Mouse (Mus musculus) heart, embryonic 16.5 days (tissue): ENCODE results near the gene Eci1. TPM values are rescaled to one million over a fixed set of nuclear protein-coding genes. Genes with fewer than 3 reads are reported as not detected.
"Not testable (repeated sequence)": the region's sequence is repeated elsewhere in the genome, so short reads cannot be mapped to it uniquely, and the experiment has no call there.

Source experiments
- ATAC-seq: fragments of 200-750 bp; cut with Nextera tagmentation; replicated peaks from 2 replicates; pipeline ENCODE4 v1.8.0; 2017; ENCODE audit warnings: moderate number of reproducible peaks; ENCODE audit not compliant: insufficient read depth, low FRiP score; ENCODE audit errors: extremely low read depth
- H3K27ac ChIP-seq: fragments of 300-500 bp; sonication (generic); 2 replicates; pipeline ENCODE4 v1.5.1; 2014; ENCODE audit warnings: mild to moderate bottlenecking, low read length, control low read depth, moderate library complexity
- H3K27me3 ChIP-seq: fragments of 300-500 bp; sonication (generic); 2 replicates; pipeline ENCODE4 v1.6.1; 2014; ENCODE audit warnings: low read length, mixed read lengths; ENCODE audit not compliant: control insufficient read depth, insufficient read depth
- H3K36me3 ChIP-seq: fragments of 300-500 bp; sonication (generic); 2 replicates; pipeline ENCODE4 v1.6.1; 2014; ENCODE audit not compliant: control insufficient read depth, insufficient read depth
- H3K4me1 ChIP-seq: fragments of 300-500 bp; sonication (generic); 2 replicates; pipeline ENCODE4 v1.6.1; 2014; ENCODE audit warnings: low read length, mixed read lengths; ENCODE audit not compliant: control insufficient read depth, insufficient read depth
- H3K4me2 ChIP-seq: fragments of 300-500 bp; sonication (generic); 2 replicates; pipeline ENCODE4 v1.6.1; 2014; ENCODE audit warnings: low read depth, mild to moderate bottlenecking, control low read depth, low read length
- H3K4me3 ChIP-seq: fragments of 300-500 bp; sonication (generic); 2 replicates; pipeline ENCODE4 v1.5.1; 2014; ENCODE audit warnings: mild to moderate bottlenecking, control low read depth, low read length
- H3K9ac ChIP-seq: fragments of 300-500 bp; sonication (generic); 2 replicates; pipeline ENCODE4 v1.6.1; 2014; ENCODE audit warnings: low read length, control low read depth
- H3K9me3 ChIP-seq: fragments of 300-500 bp; sonication (generic); replicated peaks from 2 replicates; pipeline ENCODE4 v1.6.1; 2016; ENCODE audit warnings: low read length; ENCODE audit not compliant: control insufficient read depth
- WGBS: fragments of 180-500 bp; shearing (Covaris S2); extraction: QIAGEN DNeasy Blood & Tissue Kit; methylation state at CpG from one replicate; pipeline ENCODE4 v1.1.7; 2014; 5-methylcytosine and 5-hydroxymethylcytosine counted together
- polyA plus RNA-seq: library from polyadenylated mRNA; unstranded; fragments of >200 nt; fragmentation: Nextera tagmentation; extraction: Ambion mirVana; gene quantifications from 2 replicates; pipeline ENCODE4 v1.2.1, GENCODE M21; 2015

Gene Eci1
- polyA plus RNA-seq, 1 experiment from 2014 or later = 371 TPM

DNA sequence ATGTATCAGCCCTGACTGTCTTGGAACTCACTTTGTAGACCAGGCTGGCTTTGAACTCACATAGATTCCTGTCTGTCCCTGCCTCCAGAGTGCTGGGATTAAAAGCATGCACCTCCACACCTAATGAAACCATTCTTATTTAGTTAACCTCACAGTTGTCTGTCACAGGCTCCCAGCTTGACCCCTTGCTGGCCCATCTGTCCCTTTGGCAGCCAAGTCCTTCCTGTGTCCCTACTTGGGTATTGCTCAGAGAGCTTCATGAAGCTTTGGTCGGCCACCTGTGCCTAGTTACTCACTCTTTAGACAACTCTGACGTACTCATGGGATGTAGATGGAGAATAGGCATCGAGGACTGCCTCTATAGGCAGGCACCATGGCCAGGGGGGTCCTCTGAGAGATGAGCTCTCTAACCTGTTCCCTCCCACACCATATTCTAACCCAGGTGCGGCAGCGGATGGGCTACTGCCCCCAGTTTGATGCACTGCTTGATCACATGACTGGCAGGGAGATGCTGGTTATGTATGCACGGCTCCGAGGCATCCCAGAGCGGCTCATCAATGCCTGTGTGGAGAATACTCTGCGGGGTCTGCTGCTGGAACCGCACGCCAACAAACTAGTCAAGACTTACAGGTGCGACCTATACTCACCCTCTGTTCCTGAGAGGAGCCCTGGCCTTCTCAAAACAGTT is 19.2 kb upstream of the Eci1 start:
- Histone ChIP-seq H3K36me3 (peaks cover 25% of the 10 kb centered on the region), H3K27me3 (no peaks in the 10 kb centered on the region), H3K27ac (no peak overlapping the region), H3K9ac (no peak overlapping the region), H3K9me3 (no peaks in the 10 kb centered on the region), H3K4me2 (no peak overlapping the region), H3K4me1 (no peaks in the 10 kb centered on the region), H3K4me3 (no peak overlapping the region)
- ATAC-seq = no peak
- WGBS = 86% methylated on average over 12 of the region's 12 CpGs

DNA sequence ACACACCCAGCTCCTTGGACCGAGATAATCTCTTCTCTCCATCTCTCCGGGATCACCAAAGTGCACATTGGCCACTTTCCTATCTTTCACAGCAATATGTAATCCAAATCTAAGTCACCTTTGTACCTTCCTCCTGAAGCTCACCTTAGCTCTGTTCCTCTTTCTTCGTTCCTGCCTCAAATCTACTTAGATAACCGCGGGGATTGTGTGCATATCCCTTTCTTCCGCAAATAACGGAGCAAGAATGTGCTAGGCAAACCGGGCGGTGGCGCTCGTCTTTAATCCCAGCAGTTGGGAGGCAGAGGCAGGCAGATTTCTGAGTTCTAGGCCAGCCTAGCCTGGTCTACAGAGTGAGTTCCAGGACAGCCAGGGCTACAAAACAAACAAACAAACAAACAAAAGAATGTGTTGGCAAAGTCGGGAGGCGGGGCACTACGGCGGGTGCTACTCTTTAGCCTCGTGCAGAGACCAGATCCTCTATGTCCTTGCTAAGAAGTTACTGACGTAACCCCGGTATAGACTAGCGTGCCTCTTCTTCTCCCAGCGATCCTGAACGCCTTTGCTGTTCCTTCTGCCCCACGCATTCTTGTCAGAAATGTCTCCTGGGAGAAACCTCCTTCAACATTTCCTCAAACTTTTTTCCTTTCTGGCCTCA is 12.8 kb upstream of the Eci1 start:
- H3K36me3 ChIP-seq = peaks cover 30% of the 10 kb centered on the region
- 24% methylated on average over 22 of the region's 22 CpGs for WGBS
- peak overlapping the region; percentile 81 for H3K4me2 ChIP-seq
- no peaks in the 10 kb centered on the region for H3K27me3 ChIP-seq
- peak overlapping the region; percentile 88 for H3K9ac ChIP-seq
- H3K27ac ChIP-seq = peak overlapping the region; percentile 88
- ATAC-seq = 0 out of 2 replicates have a peak, but pooled peaks have one; percentile 12
- H3K4me3 ChIP-seq = peak overlapping the region; percentile 77
- H3K9me3 ChIP-seq = no peaks in the 10 kb centered on the region
- peaks cover 22% of the 10 kb centered on the region for H3K4me1 ChIP-seq

DNA sequence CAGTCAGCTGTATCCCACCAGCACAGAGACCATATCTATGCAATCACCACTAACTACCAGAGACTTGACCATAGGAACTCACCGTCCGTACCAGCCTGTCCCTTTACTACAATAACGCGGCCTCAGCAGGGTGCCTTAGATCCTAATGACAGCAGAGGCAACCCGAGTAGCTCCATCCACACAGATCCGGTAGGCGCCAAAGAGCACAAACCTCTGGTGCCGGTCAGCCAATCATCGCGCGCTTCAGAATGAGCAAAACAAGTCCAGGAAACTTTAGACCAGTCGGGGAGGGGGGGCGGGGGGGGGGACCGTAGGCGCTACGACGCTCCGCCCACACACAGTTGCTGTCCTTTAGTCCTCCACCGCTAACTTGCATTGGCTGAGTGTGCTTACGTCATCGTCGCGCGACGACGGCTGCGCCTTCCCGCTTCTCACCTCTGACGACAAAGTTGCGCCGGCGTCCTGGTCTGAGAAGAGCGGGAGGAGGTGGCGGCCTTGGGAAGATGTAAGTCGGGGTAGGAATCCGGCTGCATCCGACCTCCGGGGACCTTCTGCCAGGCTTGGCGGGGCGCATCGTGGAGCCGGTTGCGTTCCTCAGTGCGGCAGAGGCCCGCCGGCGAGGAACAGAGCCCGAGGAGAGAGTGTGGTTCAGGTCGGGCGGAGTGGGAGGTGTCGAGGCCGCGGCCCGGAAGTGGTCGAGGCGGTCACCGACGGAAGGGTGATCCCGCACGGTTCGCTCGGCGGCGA is 12.0 kb upstream of the Eci1 start, which contains the start of gene Rnps1:
Gene Rnps1, plus strand, starts transcription at position 336 of the 747 bp plus-strand sequence.
- Histone ChIP-seq H3K27me3 (no peaks in the 10 kb centered on the region), H3K4me1 (peaks cover 22% of the 10 kb centered on the region), H3K9me3 (no peaks in the 10 kb centered on the region), H3K9ac (peak within 1 kb of the TSS; percentile 88), H3K36me3 (peaks cover 30% of the 10 kb centered on the region), H3K4me3 (peak within 1 kb of the TSS; percentile 77), H3K27ac (peak within 1 kb of the TSS; percentile 88), H3K4me2 (peak within 1 kb of the TSS; percentile 88)
- peak; percentile 93 for ATAC-seq
- under 1% methylated on average over 64 of the region's 64 CpGs for WGBS

DNA sequence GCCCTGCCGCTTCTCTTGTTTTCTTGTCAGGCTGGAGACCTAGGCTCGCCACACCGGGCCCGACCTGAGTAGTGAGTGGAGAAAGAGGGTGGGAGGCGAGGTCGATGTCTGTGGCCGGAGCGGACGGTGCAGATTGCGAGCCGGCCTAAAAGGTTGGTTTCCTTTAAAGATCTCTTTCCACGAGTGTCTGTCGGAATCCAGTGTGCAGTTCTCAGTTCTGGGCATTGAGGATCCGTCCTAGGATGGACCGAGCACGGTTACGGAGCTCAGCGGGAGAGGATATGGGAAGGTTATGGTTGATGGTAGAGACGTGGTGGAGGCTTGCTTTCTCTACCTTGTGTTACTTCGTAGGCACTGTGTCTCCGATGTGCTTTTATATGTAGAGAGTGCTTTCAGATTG is 11.4 kb upstream of the Eci1 start:
- H3K4me1 ChIP-seq = peaks cover 22% of the 10 kb centered on the region
- H3K27ac ChIP-seq = peak overlapping the region; percentile 88
- no peak for ATAC-seq
- under 1% methylated on average over 20 of the region's 21 CpGs for whole genome bisulfite sequencing
- H3K27me3 ChIP-seq = no peaks in the 10 kb centered on the region
- peak overlapping the region; percentile 88 for H3K4me2 ChIP-seq
- H3K4me3 ChIP-seq = peak overlapping the region; percentile 77
- peak overlapping the region; percentile 84 for H3K9ac ChIP-seq
- peaks cover 28% of the 10 kb centered on the region for H3K36me3 ChIP-seq
- no peaks in the 10 kb centered on the region for H3K9me3 ChIP-seq

DNA sequence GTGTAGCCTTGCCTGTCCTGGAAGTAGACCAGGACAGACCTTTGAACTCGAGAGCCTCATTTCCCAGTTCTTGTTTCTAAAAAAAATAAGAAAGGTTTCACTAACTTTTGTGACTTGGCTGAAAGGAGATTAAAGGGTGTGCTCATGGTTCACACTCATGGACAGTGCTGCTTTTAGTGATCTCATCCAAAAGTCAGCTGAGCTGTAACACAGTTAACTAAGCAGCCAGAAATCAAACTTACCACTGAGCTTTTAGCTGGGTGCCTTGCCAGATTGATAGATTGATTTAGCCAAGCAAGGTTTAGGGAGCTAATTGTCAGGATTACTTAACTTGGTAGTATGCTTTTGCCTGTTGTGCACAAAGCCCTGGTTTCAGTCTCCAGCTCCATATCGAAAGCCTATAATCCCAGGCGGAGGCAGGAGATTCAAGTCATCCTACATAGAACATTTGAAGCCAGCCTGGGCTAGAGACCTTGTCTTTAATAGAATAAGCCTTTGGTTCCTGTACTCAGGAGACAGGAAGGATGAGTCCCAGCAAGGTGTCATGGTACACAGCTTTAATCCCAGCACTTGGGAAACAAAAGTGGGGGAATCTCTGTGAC is 10.3 kb upstream of the Eci1 start:
- peaks cover 35% of the 10 kb centered on the region for H3K36me3 ChIP-seq
- H3K4me3 ChIP-seq = peak overlapping the region; percentile 77
- no peaks in the 10 kb centered on the region for H3K27me3 ChIP-seq
- no peaks in the 10 kb centered on the region for H3K9me3 ChIP-seq
- no peak overlapping the region for H3K27ac ChIP-seq
- no peak for ATAC-seq
- peak overlapping the region; percentile 84 for H3K9ac ChIP-seq
- 83% methylated on average over 3 of the region's 3 CpGs for WGBS
- H3K4me2 ChIP-seq = peak overlapping the region; percentile 88
- peaks cover 22% of the 10 kb centered on the region for H3K4me1 ChIP-seq

DNA sequence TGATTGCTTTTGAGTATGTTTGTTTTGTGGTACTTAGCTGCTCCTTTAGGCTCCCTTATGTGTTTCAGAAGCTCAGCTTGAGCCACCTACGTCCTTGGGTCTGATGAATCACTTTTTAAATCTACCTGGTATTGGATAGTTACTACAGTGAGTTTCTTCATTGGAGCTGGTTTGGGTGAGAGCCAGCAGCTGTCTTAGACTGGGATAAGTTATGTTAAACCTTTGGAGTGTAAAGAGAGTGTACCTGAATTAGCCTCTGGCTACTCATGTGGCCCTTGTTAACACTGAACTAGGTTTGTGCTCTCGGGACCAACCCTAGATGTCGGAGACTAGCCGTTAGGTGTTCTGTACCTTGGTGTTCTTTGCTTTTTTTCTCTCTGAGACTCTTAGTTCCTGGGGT is 3.3 kb upstream of the Eci1 start:
- Histone ChIP-seq H3K4me2 (no peak overlapping the region), H3K9ac (no peak overlapping the region), H3K27me3 (no peaks in the 10 kb centered on the region), H3K27ac (no peak overlapping the region), H3K9me3 (no peaks in the 10 kb centered on the region), H3K36me3 (peaks cover 58% of the 10 kb centered on the region), H3K4me1 (peaks cover 3% of the 10 kb centered on the region; the same call in 1 of the 2 replicates), H3K4me3 (no peak overlapping the region)
- 87% methylated on average over 4 of the region's 4 CpGs for WGBS
- ATAC-seq = no peak

DNA sequence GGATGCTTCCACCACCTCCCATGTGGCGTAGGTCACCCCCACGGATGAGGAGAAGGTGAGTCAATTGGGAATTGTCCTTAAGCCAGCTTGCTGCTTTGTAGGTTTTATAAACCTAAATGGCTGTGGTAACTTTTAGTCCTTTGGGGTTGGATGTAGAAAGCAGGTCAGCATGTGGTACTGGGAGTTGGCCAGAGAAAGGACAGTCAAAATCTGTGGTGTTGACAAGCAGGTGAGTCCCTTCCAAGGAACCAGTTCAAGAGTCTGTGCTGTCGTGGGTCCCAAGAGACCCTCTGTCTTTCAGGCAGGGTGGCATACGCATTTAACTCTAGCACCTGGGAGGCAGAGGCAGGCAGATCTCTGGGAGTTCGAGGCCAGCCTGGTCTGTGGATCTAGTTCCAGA is 2.0 kb upstream of the Eci1 start:
- WGBS = 89% methylated on average over 5 of the region's 5 CpGs
- Histone ChIP-seq H3K4me3 (no peak overlapping the region), H3K9ac (no peak overlapping the region), H3K27ac (no peak overlapping the region), H3K4me2 (no peak overlapping the region), H3K36me3 (peaks cover 46% of the 10 kb centered on the region), H3K4me1 (peaks cover 7% of the 10 kb centered on the region; the same call in 1 of the 2 replicates), H3K9me3 (no peaks in the 10 kb centered on the region), H3K27me3 (no peaks in the 10 kb centered on the region)
- no peak for ATAC-seq

DNA sequence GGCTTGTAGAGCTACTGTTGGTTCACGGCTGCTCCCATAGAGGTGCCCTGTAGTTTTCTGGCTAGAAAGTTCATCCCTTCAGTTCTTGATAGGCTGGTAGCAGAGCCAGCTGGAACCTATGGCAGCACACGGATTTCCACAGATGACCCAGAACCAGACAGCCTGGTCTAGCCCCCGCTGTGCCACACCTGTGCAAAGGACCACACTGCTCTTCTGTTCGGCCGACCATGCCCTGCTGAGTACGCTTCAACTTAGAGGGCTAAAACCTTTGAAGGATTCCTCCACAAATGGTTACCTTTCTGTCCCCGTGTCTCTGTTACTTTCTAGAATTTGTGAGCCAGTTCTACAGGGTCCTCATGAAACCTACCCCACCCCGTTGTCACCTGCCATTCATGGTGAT is 1.1 kb upstream of the Eci1 start:
- H3K4me2 ChIP-seq, H3K4me3 ChIP-seq, H3K27me3 ChIP-seq, H3K9ac ChIP-seq, ATAC-seq, H3K27ac ChIP-seq, H3K9me3 ChIP-seq: not testable (repeated sequence)
- Histone ChIP-seq H3K36me3 (peaks cover 39% of the 10 kb centered on the region), H3K4me1 (peaks cover 15% of the 10 kb centered on the region)
- WGBS = 95% methylated on average over 4 of the region's 8 CpGs
